Mouse (Mus musculus) ES-E14 (cell line): ENCODE results near the gene Rec114.

Experiments
- HCFC1 ChIP-seq: IDR thresholded peaks from 2 replicates; pipeline ENCODE4 v1.6.1; 2012; ENCODE audit warnings: low read length, inconsistent platforms, borderline replicate concordance; ENCODE audit not compliant: insufficient read depth
- MAFK ChIP-seq: IDR thresholded peaks from 2 replicates; pipeline ENCODE4 v1.6.1; 2014; ENCODE audit warnings: mild to moderate bottlenecking, low read depth, low read length, inconsistent platforms; ENCODE audit not compliant: insufficient read depth
- ZC3H11A ChIP-seq: IDR thresholded peaks from 2 replicates; pipeline ENCODE4 v1.6.1; 2012; ENCODE audit warnings: low read depth, mild to moderate bottlenecking, inconsistent platforms, low read length, borderline replicate concordance

- no peak for TF ChIP-seq HCFC1
- no peak for TF ChIP-seq ZC3H11A
- no peak for TF ChIP-seq MAFK
Observed at GRCm38 (mm10) chr9:58753606-58754005, 9.8 kb upstream of the Rec114 start.
